Mouse (Mus musculus): ENCODE measurements at regions not wholly inside any gene's neighbourhood (a gene's known extent, or its start where the extent isn't known, plus 50 kb on each side); places are given as distances from the start of the nearest gene placed in this dataset.

- DNase-seq: no peak
These were observed 68.1 kb upstream of the Serp2 start for GRCm38 (mm10) chr14:76624626-76625378.

GRCm38 (mm10) chr14:76623371-76623988, 66.8 kb upstream of the Serp2 start:
- DNase-seq: no peak

GRCm38 (mm10) chr14:76622634-76623291, 66.1 kb upstream of the Serp2 start:
- DNase-seq: no peak

GRCm38 (mm10) chr14:76619038-76619409, 62.3 kb upstream of the Serp2 start:
- DNase-seq: no peak

GRCm38 (mm10) chr14:76618331-76619037, 61.8 kb upstream of the Serp2 start:
- DNase-seq: no peak

GRCm38 (mm10) chr14:76617889-76618288, 61.2 kb upstream of the Serp2 start:
- no peak for DNase-seq

GRCm38 (mm10) chr14:76617447-76617846, 60.8 kb upstream of the Serp2 start:
- peak; percentile 64 to 72 for DNase-seq

- no peak for DNase-seq
These were observed 59.6 kb upstream of the Serp2 start for GRCm38 (mm10) chr14:76616367-76616683.

GRCm38 (mm10) chr14:76615603-76616366, 59.1 kb upstream of the Serp2 start:
- no peak for DNase-seq

- DNase-seq: no peak
These were observed 58.5 kb upstream of the Serp2 start for GRCm38 (mm10) chr14:76615182-76615581.

GRCm38 (mm10) chr14:76614682-76615081, 58.0 kb upstream of the Serp2 start:
- DNase-seq: no peak

GRCm38 (mm10) chr14:76613604-76614003, 56.9 kb upstream of the Serp2 start:
- no peak for DNase-seq

GRCm38 (mm10) chr14:76610429-76611378, 54.0 kb upstream of the Serp2 start:
- peak; percentile 79 to 82 for DNase-seq
